In the genomic region with DNA sequence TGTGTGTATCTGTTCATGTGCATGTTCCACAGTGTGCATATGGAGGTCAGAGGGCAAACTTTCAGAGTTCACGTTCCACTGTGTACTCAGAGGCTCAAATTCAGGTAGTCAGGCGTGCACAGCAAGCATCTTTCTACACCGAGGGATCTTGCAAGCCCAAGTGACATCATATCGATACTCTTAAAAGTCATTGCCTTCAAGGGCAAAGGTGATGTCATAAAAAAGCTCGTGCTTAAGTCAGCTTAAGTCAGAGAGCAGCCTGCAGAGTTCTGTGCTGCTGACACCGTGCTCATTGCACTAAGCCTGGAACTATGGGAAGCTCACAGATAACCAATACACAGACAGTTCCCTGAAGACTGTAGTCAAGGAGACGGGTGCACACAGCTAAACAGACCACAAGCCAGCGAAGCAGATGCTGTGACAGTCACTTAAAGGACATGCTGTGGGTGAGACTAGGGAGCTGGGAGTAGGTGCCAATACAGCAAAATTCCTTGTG, we compare ENCODE assay signal across 9 mouse cellular contexts.
DNase-seq lines count a peak whose midpoint lies in the region; ATAC-seq and TF ChIP-seq lines count a peak whose summit lies in the region.
"Had no signal": no experiment of that assay in that cellular context is flagged by ENCODE, and none has a peak within 500 bp of the region (broad histone marks: within the 10 kb centered on the region; RNA-seq: fewer than 3 reads in every experiment).

No protein-coding gene starts in this region.

- no peaks in the 10 kb centered on the region for H3K9me3 ChIP-seq in forebrain, embryonic 16.5 days (ENCODE audit: control insufficient read depth, low read length)
- no peaks in the 10 kb centered on the region for H3K9me3 ChIP-seq in midbrain, postnatal 0 days (ENCODE audit: low read length)

- H3K27ac ChIP-seq in forebrain, embryonic 16.5 days (ENCODE audit: low read length): no peak overlapping the region
- H3K27ac ChIP-seq in midbrain, postnatal 0 days (ENCODE audit: low read depth, low read length): no peak overlapping the region
- H3K27ac ChIP-seq: macrophage had no signal

- H3K4me3 ChIP-seq in forebrain, embryonic 16.5 days (replicated peaks; ENCODE audit: low read length): no peak overlapping the region
- H3K4me3 ChIP-seq in midbrain, postnatal 0 days (ENCODE audit: low read depth, low read length): no peak overlapping the region

- H3K36me3 ChIP-seq in forebrain, embryonic 16.5 days (ENCODE audit: control insufficient read depth, insufficient read depth): no peaks in the 10 kb centered on the region
- no peaks in the 10 kb centered on the region for H3K36me3 ChIP-seq in midbrain, postnatal 0 days (ENCODE audit: insufficient read depth, low read length)

- H3K4me2 ChIP-seq in forebrain, embryonic 16.5 days (ENCODE audit: low read length): no peak overlapping the region
- no peak overlapping the region for H3K4me2 ChIP-seq in midbrain, postnatal 0 days (ENCODE audit: low read depth, low read length, poor library complexity, severe bottlenecking)

- WGBS in forebrain, embryonic 16.5 days: 82% methylated on average over 8 of the region's 8 CpGs
- WGBS in midbrain, postnatal 0 days: 64% methylated on average over 8 of the region's 8 CpGs

- H3K4me1 ChIP-seq in forebrain, embryonic 16.5 days (replicated peaks; ENCODE audit: control insufficient read depth, insufficient read depth, low read length): 0 out of 2 replicates have a peak, but pooled peaks cover 3% of the 10 kb centered on the region
- H3K4me1 ChIP-seq in midbrain, postnatal 0 days (ENCODE audit: insufficient read depth, low read length): peaks cover 5% of the 10 kb centered on the region; the same call in 1 of the 2 replicates

- H3K9ac ChIP-seq in forebrain, embryonic 16.5 days (replicated peaks; ENCODE audit: low read depth, low read length): no peak overlapping the region
- no peak overlapping the region for H3K9ac ChIP-seq in midbrain, postnatal 0 days (replicated peaks; ENCODE audit: low read length, poor library complexity, severe bottlenecking)

- DNase-seq in heart, adult 11 months: peak; percentile 82
- no peak for DNase-seq in heart, adult 9 months (ENCODE audit: low spot score in 2 of 2)
- peak; percentile 28 for DNase-seq in kidney, postnatal 14 days
- DNase-seq in midbrain, postnatal 0 days (ENCODE audit: low spot score): peak; percentile 82
- no peak for DNase-seq in ovary, postnatal 10 days (ENCODE audit: low spot score)
- DNase-seq in urinary bladder, adult 18-20 months (ENCODE audit: low spot score in 2 of 2): no peak

- TF ChIP-seq CTCF in midbrain, postnatal 0 days (IDR thresholded peaks at IDR 0.05): no peak

- ATAC-seq in forebrain, embryonic 16.5 days: peak; percentile 75
- ATAC-seq in midbrain, postnatal 0 days (ENCODE audit: low FRiP score): peak; percentile 84
- no peak for ATAC-seq in activated CD4-positive, CD25-positive, alpha-beta regulatory T cell, adult 4 months

- no peaks in the 10 kb centered on the region for H3K27me3 ChIP-seq in forebrain, embryonic 16.5 days (replicated peaks; ENCODE audit: control insufficient read depth, insufficient read depth, low read length)
- H3K27me3 ChIP-seq in midbrain, postnatal 0 days (ENCODE audit: insufficient read depth, low read length): no peaks in the 10 kb centered on the region

Comparison
In these comparisons a context has a peak if more than half of its experiments do, and no peak if none do; other contexts are left out.
1. DNase-seq: peak in heart, adult 11 months (single experiment), kidney, postnatal 14 days (single experiment) and midbrain, postnatal 0 days (single experiment); none in heart, adult 9 months (0 of 2), ovary, postnatal 10 days (single experiment) and urinary bladder, adult 18-20 months (0 of 2).